Mouse (Mus musculus) right cerebral cortex, postnatal 25 days (tissue): Measurements from ENCODE around the gene Pak4.
"Not testable (repeated sequence)": the region's sequence is repeated elsewhere in the genome, so short reads cannot be mapped to it uniquely, and the experiment has no call there.

Source experiments
- DNase-seq: peaks from one replicate; pipeline ENCODE4 v3.0.0; 2022

Gene Pak4

DNA sequence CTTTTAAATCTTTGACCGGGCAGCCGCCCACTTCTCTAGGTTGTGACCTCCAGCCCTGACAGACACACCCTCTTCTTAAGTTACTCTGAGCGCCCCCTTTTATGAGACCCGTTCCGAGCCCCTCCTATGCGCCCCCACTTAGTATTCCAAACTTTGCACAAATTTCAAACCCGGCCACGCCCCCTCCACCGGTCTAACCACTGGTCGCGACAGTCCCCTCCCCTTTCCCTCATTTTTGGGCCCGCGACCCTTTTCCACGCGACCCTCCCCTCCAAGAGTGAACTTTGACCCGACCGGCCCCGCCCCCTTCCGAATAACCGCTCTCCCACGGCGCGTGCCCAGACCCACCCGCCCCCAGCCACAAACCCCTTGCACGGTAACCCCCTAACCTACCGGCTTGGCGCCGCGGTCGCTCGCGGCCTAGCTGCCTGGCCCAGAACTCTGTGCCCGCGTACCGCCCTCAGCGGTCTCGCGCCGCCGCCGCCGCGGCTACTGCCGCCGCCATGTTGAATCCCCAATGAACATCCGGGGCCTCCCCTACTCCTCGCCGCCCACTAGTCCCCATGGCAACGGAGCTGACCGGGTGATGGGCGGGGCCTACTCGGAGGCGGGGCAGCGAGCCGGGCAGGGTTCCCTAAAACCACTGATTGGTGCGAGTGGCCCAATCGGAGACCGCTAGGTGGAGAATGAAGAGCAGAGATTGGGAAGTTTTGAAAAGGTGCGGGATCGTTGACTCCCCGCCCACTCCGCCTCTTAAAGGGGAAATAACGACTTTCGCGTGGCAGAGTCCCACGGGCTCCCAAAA, at the start of gene Pak4, which contains the start of gene Samd4b:
Gene Pak4 (minus strand): TSS at position 544 of the 805 bp plus-strand sequence.
Gene Samd4b (minus strand): TSS at position 503 of the 805 bp plus-strand sequence.
- peak; percentile 99 for DNase-seq

DNA sequence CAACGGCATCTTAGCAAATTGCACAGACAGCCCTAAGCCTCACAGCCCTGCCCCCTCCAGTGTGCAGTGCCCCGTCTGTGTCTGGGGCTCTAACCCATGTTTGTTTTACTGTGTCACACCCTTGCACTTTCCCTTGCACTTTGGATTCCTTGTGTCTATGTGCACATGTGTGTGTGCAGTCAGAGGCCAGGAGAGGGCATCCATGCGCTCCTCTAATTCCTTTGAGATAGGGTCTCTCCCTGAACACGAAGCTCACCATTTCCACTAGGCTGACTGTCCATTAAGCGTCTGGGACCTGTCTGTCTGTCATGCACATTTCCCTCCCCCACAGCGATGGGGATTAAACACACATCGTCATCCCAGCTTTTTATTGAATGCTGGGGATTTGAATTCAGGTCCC, 49.0 kb upstream of the Pak4 start:
- DNase-seq, result no peak

DNA sequence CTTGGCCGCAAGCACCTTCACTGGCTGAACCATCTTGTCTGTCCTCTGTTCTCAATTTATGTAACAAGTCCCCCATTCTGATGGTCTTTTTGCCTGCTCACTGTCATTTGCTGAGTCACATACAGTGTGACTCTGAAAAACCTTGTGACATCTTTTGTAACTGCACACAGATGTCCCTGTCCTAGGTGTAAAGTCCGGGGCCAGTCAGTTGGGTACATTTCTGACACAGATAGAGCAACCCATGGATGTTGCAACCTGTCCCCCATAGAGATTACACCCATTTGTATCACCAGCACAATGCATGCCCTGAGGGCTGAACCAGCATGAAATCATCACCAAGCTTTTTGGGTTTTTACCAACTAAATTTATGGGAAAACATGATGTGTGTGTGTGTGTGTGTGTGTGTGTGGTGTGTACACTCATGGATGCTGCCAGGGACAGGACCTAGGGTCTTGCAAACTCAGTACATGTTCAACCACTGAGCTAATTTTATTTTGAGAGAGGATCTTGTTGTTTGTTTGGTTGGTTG, 48.0 kb upstream of the Pak4 start:
- no peak for DNase-seq

DNA sequence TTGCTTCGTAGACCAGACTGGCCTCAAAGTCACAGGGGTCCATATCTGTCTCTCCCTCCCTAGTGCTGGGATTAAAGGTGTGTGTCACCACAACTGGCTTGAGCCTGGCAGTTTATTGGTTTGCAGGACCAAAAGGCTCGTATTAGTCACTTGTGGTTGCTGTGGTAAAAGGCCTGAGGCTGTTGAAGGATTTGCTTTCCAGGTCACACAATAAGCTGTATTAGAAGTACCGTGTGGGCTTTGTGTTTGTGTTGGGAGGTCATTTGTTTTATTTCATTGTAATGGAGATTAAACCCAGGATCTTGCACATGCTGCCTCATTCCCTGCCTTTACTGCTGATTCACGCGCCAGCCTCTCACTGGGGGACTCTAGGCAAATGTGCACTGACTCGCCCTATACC, 47.4 kb upstream of the Pak4 start:
- no peak for DNase-seq

DNA sequence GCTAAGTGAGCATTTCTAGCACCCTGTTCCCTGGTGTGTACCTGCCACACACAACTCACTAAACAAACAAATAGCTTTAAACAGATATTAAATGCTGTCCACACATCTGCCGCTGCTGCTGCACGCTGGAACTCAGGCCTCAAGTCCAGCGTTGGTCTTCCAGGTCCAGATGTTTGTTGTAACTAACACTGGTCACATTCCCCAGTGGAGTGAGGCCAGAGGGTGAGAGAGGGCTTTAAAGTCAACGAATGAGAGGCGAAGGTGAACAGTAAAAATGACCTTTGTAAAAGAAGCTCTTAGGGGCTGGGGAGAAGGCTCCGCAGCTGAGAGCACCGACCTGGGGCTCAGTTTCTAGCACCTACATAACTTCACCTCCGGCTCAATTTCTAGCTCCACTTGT, 43.6 kb upstream of the Pak4 start:
- no peak for DNase-seq

DNA sequence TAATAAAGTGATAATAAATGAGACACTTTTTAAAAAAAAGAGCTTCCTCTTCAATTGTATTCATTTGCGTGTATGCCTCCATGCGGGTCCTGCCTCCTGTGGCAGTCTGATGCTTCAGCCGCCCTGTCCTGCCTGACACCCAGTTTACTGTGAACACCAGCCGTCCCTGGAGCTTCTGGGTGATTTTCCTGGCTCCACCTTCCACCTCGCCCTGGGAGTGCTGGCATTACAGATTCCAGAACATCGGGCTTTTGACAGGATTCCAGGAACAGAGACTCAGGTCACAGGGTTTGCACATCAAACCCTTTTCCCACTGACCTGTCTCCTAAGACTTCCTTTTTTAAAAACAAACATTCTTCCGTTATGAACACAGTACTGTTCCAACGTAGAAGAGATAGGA, 39.5 kb upstream of the Pak4 start:
- DNase-seq, result no peak

GRCm38 (mm10) chr7:28634128-28634527, 36.1 kb upstream of the Pak4 start:
- DNase-seq, result no peak

DNA sequence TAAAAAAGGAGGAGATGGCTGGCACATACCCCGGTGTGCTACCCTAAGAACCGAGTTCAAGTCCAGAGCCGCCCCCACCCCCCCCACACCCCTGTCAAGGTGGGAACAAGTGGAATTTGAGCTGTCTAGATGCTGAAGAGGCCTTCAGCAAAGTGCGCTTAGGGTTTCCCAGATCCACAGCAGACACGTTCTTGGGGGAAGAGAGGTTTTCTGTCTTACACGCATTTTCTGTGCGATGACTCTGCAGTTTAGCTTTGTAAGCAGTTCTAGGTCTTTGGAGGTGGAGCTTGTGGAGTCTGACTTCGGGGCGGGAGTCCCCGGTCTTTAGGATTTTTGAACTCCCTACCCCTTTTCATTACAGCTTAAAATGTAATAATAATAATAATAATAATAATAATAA, 33.1 kb upstream of the Pak4 start, which contains the start of gene Acp7:
Gene Acp7 (minus strand): TSS at position 260 of the 400 bp plus-strand sequence.
- no peak for DNase-seq

- DNase-seq, result no peak
Measured at GRCm38 (mm10) chr7:28624791-28625190, 26.8 kb upstream of the Pak4 start.

DNA sequence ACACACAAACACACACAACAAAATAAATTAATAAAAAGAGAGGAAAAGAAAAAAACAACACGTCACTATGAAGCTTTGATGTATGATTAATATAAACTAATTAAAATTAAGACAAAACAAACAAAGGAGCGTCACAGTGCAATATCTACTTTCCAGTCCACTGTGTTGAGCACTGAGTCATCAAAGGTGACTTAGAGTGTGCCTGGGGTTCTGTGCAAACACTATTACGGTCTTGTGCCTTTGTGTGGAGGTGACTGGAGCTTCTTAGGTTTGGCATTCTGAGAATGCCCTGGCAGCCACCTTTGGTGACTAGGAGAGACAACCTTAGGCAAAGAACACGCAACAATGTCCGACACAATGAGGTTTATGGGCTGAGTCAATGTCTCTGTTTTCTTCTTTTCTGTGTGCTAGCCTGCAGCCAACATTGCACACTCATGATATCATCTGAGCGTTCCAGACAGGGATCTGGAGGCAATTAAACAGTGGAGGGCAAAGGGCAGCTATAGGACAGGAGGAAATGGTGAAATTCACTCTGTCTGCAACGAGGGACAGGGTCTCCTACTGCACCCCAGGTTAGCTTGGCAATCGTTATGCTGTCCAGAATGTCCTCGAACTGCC, 21.2 kb upstream of the Pak4 start:
- DNase-seq, result no peak

- DNase-seq, result no peak
Measured at GRCm38 (mm10) chr7:28605951-28606350, 8.0 kb upstream of the Pak4 start.

GRCm38 (mm10) chr7:28603788-28604187, 5.8 kb upstream of the Pak4 start:
- not testable (repeated sequence) for DNase-seq

DNA sequence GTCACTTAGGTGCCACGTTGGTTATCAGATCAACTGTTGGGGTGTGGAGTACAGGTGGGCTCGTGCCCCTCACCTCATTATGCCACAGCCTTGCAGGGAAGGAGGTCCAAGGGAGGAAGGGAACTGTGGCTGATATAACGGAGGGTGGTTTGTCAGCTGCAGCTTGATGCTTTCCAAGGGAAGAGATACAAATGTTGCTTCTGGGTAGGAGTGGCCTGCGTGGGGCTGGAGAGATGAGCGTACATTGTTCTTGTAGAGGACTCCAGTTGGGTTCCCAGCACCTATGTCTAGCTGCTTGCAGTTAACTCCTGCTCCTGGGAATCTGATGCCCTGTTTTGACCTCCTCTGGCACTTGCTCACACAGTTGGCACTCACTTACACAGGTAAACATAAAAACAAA, 5.2 kb upstream of the Pak4 start:
- no peak for DNase-seq

DNA sequence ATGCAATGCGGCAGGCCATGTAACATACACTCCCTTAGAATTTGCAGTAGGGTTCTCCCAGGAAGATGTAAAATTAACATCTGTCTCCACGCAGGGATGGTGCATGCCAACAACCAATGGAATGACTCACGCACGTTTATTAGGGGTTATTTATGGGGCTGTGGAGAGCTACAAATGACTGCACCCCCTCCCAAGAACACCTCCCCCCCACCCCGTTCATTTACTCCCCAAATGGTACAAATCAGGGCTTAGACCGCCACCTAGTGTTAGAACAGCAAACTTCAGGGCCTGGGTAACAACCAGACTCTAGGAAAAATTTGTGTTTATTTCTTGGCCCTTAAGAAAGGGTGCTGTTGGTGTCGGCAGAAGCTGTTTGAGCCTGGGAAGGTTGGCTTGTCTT, 3.7 kb upstream of the Pak4 start:
- peak; percentile 44 for DNase-seq

- DNase-seq, result peak; percentile 63
Measured at GRCm38 (mm10) chr7:28601029-28601428, 3.0 kb upstream of the Pak4 start.

GRCm38 (mm10) chr7:28598951-28599350, 966 bp upstream of the Pak4 start:
- DNase-seq, result no peak

- DNase-seq, result no peak
Measured at GRCm38 (mm10) chr7:28597277-28597570, 761 bp downstream of the Pak4 start.

DNA sequence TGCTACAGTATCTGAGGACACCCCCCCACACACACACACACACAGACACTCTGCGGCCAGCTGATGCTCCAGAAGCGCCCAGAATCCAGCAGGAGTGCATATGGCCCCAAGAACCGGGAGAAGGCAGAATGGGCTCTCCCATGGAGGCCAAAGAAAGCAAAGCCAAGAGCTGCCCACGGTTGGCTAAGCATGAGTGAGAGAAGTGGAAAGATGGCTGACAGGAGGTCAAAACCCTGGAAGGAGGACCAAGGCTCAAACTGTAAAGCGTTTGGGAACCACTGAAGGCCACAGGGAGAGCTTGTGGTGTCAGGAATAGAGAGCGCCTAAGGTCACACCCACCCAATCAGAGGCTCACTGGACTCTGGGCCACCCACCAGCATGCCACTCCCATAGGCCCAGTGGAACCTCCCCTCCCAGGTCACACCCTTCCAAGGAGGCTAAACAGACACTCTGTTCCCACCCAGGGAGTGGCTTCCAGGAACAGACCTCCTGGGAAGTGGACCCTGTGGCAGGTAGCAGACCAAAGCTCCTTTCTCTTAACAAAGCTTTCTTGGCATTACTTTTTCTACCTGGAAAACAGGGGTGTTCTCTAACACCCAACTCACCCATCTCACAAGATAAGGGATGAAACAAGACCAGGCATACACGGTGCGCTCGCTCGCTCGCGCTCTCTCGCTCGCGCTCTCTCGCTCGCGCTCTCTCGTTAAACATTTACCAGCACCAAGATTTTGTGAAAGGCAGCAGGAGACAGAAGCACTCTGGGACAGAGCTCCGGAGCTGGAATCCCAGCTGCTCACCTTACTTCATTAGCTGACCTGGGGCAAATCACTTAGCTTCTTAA, 1.3 kb downstream of the Pak4 start:
- DNase-seq, result no peak

DNA sequence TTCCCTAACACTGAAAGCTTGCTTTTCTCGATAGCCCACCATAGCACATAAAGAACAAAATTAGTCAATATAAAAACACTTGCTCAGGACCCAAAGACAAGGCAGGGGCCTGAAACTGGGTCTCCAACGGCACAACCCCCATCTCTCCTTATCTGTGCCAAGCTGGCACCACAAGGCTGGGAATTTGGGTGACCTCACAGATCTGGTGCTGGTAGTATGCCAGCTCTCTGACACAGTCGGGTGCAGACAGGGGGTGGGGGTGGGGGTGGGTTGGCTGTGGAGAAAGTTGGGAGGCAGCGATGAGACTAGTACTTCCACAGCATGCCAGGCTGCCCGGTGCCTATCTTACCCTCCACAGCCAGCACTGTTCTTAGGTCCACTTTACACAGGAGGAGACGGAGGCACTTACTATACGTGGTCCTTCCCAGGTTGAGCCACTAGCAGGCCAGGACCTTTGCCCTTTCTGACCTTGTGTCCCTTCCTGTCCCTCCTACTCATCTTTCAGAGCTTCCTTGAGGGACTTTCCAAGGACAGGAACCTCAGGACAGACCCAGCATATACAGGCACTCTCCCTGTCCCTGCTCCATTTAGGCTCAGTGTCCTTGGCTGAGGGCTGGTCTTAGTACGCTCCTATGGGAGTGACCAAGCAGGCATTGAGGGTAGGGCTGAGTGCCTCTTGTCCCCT, 2.1 kb downstream of the Pak4 start:
- DNase-seq, result no peak

DNA sequence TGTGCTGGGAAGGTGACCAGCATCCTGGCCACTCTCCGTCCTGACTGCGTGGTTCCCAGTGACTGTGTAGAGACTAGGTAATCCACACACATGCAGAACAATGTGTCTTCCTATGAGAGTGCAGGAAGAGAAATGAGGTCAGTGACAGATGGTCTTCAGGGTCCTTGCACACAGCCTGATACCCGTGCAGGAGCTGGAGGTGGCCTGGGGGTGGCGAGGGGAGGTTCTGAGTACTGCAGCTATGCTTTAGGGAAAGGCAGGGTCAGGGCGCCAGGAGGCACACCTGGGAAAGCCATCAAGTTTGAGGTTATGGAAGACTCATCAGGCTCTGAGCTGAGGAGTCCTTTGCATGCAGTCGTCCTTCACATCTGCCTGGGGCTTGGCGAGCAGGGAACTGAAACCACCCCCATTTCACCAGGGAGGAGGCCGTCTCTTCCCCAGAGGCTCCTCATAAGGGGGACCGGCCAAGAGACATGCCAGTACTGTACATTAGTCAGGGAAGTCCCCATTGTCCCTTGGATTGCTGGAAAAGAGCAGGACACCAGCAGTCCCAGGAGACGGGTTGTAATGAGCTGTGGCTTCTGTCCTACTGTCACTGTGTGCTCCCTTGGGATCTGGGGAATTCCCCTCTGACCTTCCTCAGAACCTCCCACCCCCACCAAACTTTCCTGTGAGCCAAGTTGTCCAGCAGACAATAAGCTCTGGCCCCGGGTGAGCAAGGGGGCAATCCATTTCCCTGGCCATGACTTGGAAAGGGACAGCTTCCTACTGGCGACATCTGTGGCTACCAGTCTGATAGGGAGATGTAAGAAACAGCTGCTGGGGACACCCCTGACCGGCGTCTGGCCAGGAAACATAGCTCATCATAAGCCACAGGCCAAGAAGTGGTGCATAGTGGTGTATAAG, 4.5 kb downstream of the Pak4 start:
- DNase-seq, result no peak

GRCm38 (mm10) chr7:28591862-28592261, 6.1 kb downstream of the Pak4 start:
- no peak for DNase-seq

GRCm38 (mm10) chr7:28587644-28588043, 10.3 kb downstream of the Pak4 start:
- DNase-seq, result no peak
